Mouse (Mus musculus) urinary bladder, postnatal 14 days (tissue): ENCODE data around the gene Cdh13.

Source experiments
- DNase-seq: peaks from one replicate; pipeline ENCODE4 v3.0.0; 2021; ENCODE audit warnings: low spot score

Cdh13 gene

GRCm38 (mm10) chr8:119263750-119264149 is 980.2 kb downstream of the Cdh13 start:
- no peak for DNase-seq

- no peak for DNase-seq
Observed at GRCm38 (mm10) chr8:119266304-119266703, 982.8 kb downstream of the Cdh13 start.

- DNase-seq, result no peak
Observed at GRCm38 (mm10) chr8:119269576-119269975, 986.0 kb downstream of the Cdh13 start.

- no peak for DNase-seq
Observed at GRCm38 (mm10) chr8:119270371-119270770, 986.8 kb downstream of the Cdh13 start.

- no peak for DNase-seq
Observed at GRCm38 (mm10) chr8:119272891-119273290, 989.4 kb downstream of the Cdh13 start.

GRCm38 (mm10) chr8:119275442-119275841 is 991.9 kb downstream of the Cdh13 start:
- DNase-seq, result no peak

GRCm38 (mm10) chr8:119277047-119277451 is 993.5 kb downstream of the Cdh13 start:
- DNase-seq, result no peak

GRCm38 (mm10) chr8:119281761-119282160 is 998.2 kb downstream of the Cdh13 start:
- DNase-seq, result no peak

GRCm38 (mm10) chr8:119284516-119284915 is 1001.0 kb downstream of the Cdh13 start:
- no peak for DNase-seq

- no peak for DNase-seq
Observed at GRCm38 (mm10) chr8:119284920-119285319, 1001.4 kb downstream of the Cdh13 start.

GRCm38 (mm10) chr8:119295477-119295876 is 1011.9 kb downstream of the Cdh13 start:
- DNase-seq, result no peak

GRCm38 (mm10) chr8:119297752-119298151 is 1014.2 kb downstream of the Cdh13 start:
- peak; percentile 12 for DNase-seq

GRCm38 (mm10) chr8:119300335-119300734 is 1016.8 kb downstream of the Cdh13 start:
- no peak for DNase-seq

GRCm38 (mm10) chr8:119304196-119304595 is 1020.7 kb downstream of the Cdh13 start:
- no peak for DNase-seq

GRCm38 (mm10) chr8:119311412-119311811 is 1027.9 kb downstream of the Cdh13 start:
- no peak for DNase-seq

GRCm38 (mm10) chr8:119323215-119323614 is 1039.7 kb downstream of the Cdh13 start:
- DNase-seq, result no peak

GRCm38 (mm10) chr8:119339546-119339945 is 1056.0 kb downstream of the Cdh13 start:
- no peak for DNase-seq

- no peak for DNase-seq
Observed at GRCm38 (mm10) chr8:119343606-119344005, 1060.1 kb downstream of the Cdh13 start.

- peak; percentile 97 for DNase-seq
Observed at GRCm38 (mm10) chr8:119344190-119344856, 1060.8 kb downstream of the Cdh13 start, which contains the start of gene Hsbp1. TSS of gene Hsbp1 (plus strand) at chr8:119344488.

GRCm38 (mm10) chr8:119345029-119345682 is 1061.6 kb downstream of the Cdh13 start:
- DNase-seq, result no peak

GRCm38 (mm10) chr8:119345683-119346075 is 1062.1 kb downstream of the Cdh13 start:
- no peak for DNase-seq

GRCm38 (mm10) chr8:119351647-119352046 is 1068.1 kb downstream of the Cdh13 start:
- no peak for DNase-seq

- no peak for DNase-seq
Observed at GRCm38 (mm10) chr8:119352977-119353658, 1069.6 kb downstream of the Cdh13 start.
